Mouse (Mus musculus) gastrocnemius, postnatal 4 days (tissue): ENCODE results near the gene D5Ertd579e. TPM values are rescaled to one million over a fixed set of nuclear protein-coding genes. Genes with fewer than 3 reads are reported as not detected.

Experiments used
- total RNA-seq, 2 experiments: library from RNA; stranded (reverse); gene quantifications; 2 replicates each; pipeline ENCODE4 v1.2.3; 2021

The D5Ertd579e gene
- total RNA-seq, 2 experiments from 2014 or later = 61.3 to 72.9 TPM

Other genes starting within 250 kb of the D5Ertd579e start
- gene Grpel1, start 231.0 kb downstream of the D5Ertd579e start, total RNA-seq = 10 to 100 TPM; 31.7 to 34.9 TPM
- 10 to 100 TPM; 11.3 to 13.5 TPM for gene Tada2b, start 211.7 kb downstream of the D5Ertd579e start, total RNA-seq
- gene Ccdc96, start 211.4 kb downstream of the D5Ertd579e start, total RNA-seq = under 1 TPM in 1 of 2 experiments, not detected in 1; 0.08 TPM
- gene Tbc1d14, start 102.7 kb downstream of the D5Ertd579e start, total RNA-seq = 10 to 100 TPM; 24.8 to 27.5 TPM
- gene Bloc1s4, start 52.6 kb upstream of the D5Ertd579e start, total RNA-seq = 10 to 100 TPM; 10.9 to 11.9 TPM
- gene Mrfap1, start 100.7 kb upstream of the D5Ertd579e start, total RNA-seq = 100 to 1,000 TPM; 330 to 357 TPM
- gene Man2b2, start 134.6 kb upstream of the D5Ertd579e start, total RNA-seq = 10 to 100 TPM; 19.6 to 20.8 TPM
- 1 to 10 TPM; 1.2 to 1.8 TPM for gene Ppp2r2c, start 172.5 kb upstream of the D5Ertd579e start, total RNA-seq